Mouse (Mus musculus): Measurements from ENCODE around the gene Tbrg1.

Tbrg1 gene

GRCm38 (mm10) chr9:37632305-37632704, 24.8 kb downstream of the Tbrg1 start:
- no peak for DNase-seq (ENCODE audit: low spot score in 2 of 2)

DNA sequence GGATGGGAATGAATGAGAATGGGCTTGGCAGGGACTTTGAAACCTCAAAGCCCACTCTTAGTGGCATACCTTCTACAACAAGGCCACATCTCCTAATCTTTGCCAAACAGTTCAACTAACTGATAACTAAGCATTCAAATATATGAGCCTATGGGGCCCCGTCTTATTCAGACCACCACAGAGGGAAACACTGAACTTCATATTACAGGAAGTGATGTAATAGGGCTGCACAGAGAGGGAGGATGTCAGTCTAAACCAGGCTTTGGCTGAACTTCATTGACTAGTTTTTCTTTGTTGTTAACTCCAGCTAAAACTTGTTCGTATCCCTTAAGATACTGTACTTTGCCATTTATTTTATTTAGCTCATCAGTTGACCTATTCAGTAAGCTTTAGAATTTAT, 27.2 kb downstream of the Tbrg1 start:
- no peak for DNase-seq (ENCODE audit: low spot score in 2 of 2)

- DNase-seq (ENCODE audit: low spot score in 2 of 2), result no peak
Measured at GRCm38 (mm10) chr9:37628581-37628980, 28.5 kb downstream of the Tbrg1 start.

GRCm38 (mm10) chr9:37627263-37627662, 29.8 kb downstream of the Tbrg1 start:
- DNase-seq (ENCODE audit: low spot score in 2 of 2), result no peak

- DNase-seq (ENCODE audit: low spot score in 2 of 2), result no peak
Measured at GRCm38 (mm10) chr9:37626103-37626567, 31.0 kb downstream of the Tbrg1 start.

DNA sequence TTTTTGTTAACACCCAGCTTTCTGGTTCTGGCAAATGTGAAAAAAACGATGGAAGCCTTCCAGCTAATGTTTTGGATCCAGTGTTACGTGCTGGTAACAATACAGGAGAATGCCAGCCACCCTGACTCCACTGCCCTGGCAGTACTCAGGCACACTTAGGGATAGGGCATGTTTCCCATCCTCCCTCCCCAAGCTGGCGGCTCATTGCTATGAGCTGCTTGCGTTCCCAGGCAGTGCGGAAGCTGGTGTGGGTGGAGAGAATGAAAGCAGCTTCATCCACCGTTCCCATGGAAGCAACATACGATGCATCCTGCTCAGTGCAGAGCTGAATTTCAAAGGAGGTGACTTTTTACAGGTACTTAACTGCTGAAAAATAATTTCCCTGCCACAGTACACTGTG, 31.5 kb downstream of the Tbrg1 start:
- peak in 1 of 2 experiments; percentile 30 for DNase-seq (ENCODE audit: low spot score in 2 of 2)

GRCm38 (mm10) chr9:37625129-37625528, 32.0 kb downstream of the Tbrg1 start:
- no peak for DNase-seq (ENCODE audit: low spot score in 2 of 2)

DNA sequence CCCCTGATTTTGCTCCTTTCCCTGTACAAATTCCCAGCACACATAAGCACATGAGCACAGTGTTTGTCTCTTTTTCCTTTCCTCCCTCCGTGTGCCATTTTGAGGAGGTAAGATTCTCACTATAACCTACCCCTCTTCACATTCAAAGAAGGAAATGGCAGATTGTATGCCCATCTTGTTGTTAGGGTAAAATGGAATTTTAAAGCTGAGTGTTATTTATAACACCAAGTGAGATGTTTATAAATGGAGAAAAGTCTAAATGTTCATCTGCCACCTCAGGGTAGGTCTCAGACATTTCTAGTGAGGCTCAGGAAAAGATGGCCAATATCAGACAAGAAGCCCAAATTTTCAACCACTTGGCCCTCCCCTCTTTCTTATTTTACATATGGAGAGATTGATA, 32.6 kb downstream of the Tbrg1 start:
- DNase-seq (ENCODE audit: low spot score in 2 of 2), result no peak

- no peak for DNase-seq (ENCODE audit: low spot score in 2 of 2)
Measured at GRCm38 (mm10) chr9:37623981-37624380, 33.1 kb downstream of the Tbrg1 start.

- no peak for DNase-seq (ENCODE audit: low spot score in 2 of 2)
Measured at GRCm38 (mm10) chr9:37621290-37621689, 35.8 kb downstream of the Tbrg1 start.

- DNase-seq (ENCODE audit: low spot score in 2 of 2), result peak in 1 of 2 experiments; percentile 12
Measured at GRCm38 (mm10) chr9:37616770-37617169, 40.3 kb downstream of the Tbrg1 start.

DNA sequence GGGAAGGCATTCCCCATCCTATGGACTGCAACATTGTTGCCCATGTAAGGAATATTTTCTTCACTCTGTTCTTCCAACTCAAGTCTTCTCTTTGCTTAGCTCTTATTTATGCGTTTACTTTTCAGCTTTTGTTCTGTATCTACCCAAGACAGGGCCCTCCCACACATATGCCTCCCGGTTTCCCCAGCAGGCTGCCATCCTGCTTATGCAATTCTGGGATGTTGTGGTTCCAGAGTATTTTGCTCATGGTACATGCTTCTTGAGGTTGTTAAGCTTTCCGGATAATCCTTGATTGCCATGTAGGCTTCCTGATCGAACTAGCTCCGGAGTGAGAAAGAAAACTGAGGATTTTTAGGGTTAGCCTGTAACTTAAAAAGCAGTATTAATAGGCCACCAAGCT, 41.9 kb downstream of the Tbrg1 start:
- DNase-seq (ENCODE audit: low spot score in 2 of 2), result no peak

GRCm38 (mm10) chr9:37614316-37614715, 42.8 kb downstream of the Tbrg1 start:
- DNase-seq (ENCODE audit: low spot score in 2 of 2), result no peak

GRCm38 (mm10) chr9:37613911-37614280, 43.2 kb downstream of the Tbrg1 start:
- DNase-seq (ENCODE audit: low spot score in 2 of 2), result no peak

GRCm38 (mm10) chr9:37613182-37613910, 43.8 kb downstream of the Tbrg1 start, which contains the start of gene Spa17:
Spa17 (minus strand) TSS chr9:37613722.
- peak; percentile 60 to 83 for DNase-seq (ENCODE audit: low spot score in 2 of 2)

- DNase-seq (ENCODE audit: low spot score in 2 of 2), result no peak
Measured at GRCm38 (mm10) chr9:37609558-37609957, 47.6 kb downstream of the Tbrg1 start.

DNA sequence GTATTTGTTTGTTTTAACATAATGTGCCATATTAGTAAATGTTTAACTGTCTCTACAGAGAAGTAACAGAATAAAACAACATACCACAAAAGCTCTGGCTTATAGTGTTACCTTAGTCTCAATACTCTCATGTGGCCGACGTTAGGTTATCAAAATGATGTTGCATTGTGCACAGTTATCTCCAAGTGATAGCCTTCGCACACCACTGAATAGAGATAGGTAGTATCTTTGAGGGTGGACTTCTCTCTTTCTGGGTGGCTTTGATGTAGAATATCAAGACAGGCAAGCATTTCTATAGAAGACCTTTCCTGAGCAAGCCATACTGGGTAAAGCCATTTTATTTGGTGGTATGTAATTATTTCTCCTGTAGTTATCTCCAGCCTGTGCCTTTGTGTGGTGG, 52.0 kb downstream of the Tbrg1 start:
- no peak for DNase-seq (ENCODE audit: low spot score in 2 of 2)

DNA sequence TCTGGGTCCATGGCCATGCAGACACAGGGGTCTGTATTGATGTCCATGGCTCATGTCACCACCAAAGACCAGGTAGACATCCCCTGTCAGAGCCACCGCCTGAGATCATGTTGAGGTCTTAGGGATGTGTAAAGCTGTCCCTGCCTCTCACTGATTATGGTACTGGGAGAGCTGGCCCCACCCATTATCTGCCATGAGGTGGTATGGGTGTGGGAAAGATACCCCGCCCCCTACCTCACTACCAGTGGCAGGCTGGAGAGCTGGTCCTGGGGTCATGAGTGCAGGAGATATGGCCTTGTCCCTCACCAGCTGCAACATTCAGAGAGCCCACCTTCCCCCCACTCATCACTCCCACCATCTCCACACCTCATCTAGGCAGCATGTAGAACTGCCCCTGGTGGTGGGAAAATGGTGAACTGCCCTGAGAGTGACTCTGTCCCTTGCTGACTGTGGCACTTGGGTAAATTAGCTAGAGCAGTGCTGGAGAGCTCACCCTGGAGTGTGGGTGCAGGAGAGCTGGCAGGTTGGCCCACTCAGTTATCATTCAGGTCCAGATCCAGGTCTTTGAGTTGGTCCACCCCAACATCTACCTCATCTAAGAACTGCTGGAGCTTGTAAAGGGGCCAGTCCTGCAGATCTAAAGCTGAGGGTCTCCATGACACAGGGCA, 56.4 kb downstream of the Tbrg1 start:
- no peak for DNase-seq (ENCODE audit: low spot score in 2 of 2)
